Mouse (Mus musculus) hindbrain, embryonic 15.5 days (tissue): Measurements from ENCODE around the gene Abca2. TPM values are rescaled to one million over a fixed set of nuclear protein-coding genes. Genes with fewer than 3 reads are reported as not detected.
A peak's percentile ranks its signal among the peaks of the same experiment; 100 is the strongest.

Source experiments
- ATAC-seq: fragments of 200-750 bp; cut with Nextera tagmentation; 2 replicates; pipeline ENCODE4 v1.8.0; 2017; ENCODE audit warnings: low read depth, moderate number of reproducible peaks, moderate TSS enrichment; ENCODE audit not compliant: low FRiP score
- H3K27ac ChIP-seq: fragments of 300-500 bp; sonication (generic); replicated peaks from 2 replicates; pipeline ENCODE4 v1.5.1; 2015; ENCODE audit warnings: mild to moderate bottlenecking, inconsistent platforms
- H3K27me3 ChIP-seq: fragments of 300-500 bp; sonication (generic); 2 replicates; pipeline ENCODE4 v1.6.1; 2015; ENCODE audit warnings: control low read depth, inconsistent platforms
- H3K36me3 ChIP-seq: fragments of 300-500 bp; sonication (generic); 2 replicates; pipeline ENCODE4 v1.6.1; 2015; ENCODE audit warnings: control low read depth, inconsistent platforms
- H3K4me1 ChIP-seq: fragments of 300-500 bp; sonication (generic); replicated peaks from 2 replicates; pipeline ENCODE4 v1.6.1; 2015; ENCODE audit warnings: control low read depth, inconsistent platforms
- H3K4me2 ChIP-seq: fragments of 300-500 bp; sonication (generic); 2 replicates; pipeline ENCODE4 v1.6.1; 2015; ENCODE audit warnings: moderate library complexity, mild to moderate bottlenecking, inconsistent platforms
- H3K4me3 ChIP-seq: fragments of 300-500 bp; sonication (generic); 2 replicates; pipeline ENCODE4 v1.5.1; 2015; ENCODE audit warnings: mild to moderate bottlenecking, inconsistent platforms
- H3K9ac ChIP-seq: fragments of 300-500 bp; sonication (generic); 2 replicates; pipeline ENCODE4 v1.6.1; 2015; ENCODE audit warnings: inconsistent platforms
- H3K9me3 ChIP-seq: fragments of 300-500 bp; sonication (generic); 2 replicates; pipeline ENCODE4 v1.6.1; 2016; ENCODE audit warnings: control low read depth, inconsistent platforms
- WGBS: fragments of 180-500 bp; shearing (Covaris S2); methylation state at CpG from one replicate; pipeline ENCODE4 v1.1.7; 2015; 5-methylcytosine and 5-hydroxymethylcytosine counted together
- polyA plus RNA-seq: library from polyadenylated mRNA; unstranded; fragments of >200 nt; fragmentation: Nextera tagmentation; extraction: Ambion mirVana; gene quantifications from 2 replicates; pipeline ENCODE4 v1.2.1, GENCODE M21; 2015

Abca2 gene
- polyA plus RNA-seq, 1 experiment from 2014 or later: 15.1 TPM

DNA sequence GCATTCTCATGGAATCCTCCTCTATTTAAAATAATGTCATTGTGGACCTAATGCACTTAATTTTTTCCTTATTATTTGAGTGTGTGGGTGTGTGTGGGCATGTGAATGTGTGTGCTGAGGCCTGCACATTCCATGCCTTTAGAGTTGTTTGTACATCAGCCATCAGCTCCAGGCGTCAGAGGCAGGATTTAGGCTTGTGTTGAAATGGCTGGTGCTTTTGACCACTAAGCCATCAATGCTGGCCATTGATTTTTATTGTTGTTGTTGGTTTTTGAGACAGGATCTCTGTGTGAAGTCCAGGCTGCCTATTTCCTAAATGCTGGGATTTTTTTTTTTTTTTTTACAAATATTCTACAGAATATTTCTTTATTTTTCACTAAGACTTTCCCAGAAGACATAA lies 24.4 kb downstream of the Abca2 start:
- H3K4me2 ChIP-seq: no peak overlapping the region
- no peak overlapping the region for H3K4me3 ChIP-seq
- H3K36me3 ChIP-seq: peaks cover 16% of the 10 kb centered on the region
- H3K9me3 ChIP-seq: no peaks in the 10 kb centered on the region
- H3K4me1 ChIP-seq: no peaks in the 10 kb centered on the region
- 44% methylated on average over 1 of the region's 1 CpGs for WGBS
- no peak for ATAC-seq
- no peak overlapping the region for H3K27ac ChIP-seq
- no peaks in the 10 kb centered on the region for H3K27me3 ChIP-seq
- H3K9ac ChIP-seq: no peak overlapping the region

DNA sequence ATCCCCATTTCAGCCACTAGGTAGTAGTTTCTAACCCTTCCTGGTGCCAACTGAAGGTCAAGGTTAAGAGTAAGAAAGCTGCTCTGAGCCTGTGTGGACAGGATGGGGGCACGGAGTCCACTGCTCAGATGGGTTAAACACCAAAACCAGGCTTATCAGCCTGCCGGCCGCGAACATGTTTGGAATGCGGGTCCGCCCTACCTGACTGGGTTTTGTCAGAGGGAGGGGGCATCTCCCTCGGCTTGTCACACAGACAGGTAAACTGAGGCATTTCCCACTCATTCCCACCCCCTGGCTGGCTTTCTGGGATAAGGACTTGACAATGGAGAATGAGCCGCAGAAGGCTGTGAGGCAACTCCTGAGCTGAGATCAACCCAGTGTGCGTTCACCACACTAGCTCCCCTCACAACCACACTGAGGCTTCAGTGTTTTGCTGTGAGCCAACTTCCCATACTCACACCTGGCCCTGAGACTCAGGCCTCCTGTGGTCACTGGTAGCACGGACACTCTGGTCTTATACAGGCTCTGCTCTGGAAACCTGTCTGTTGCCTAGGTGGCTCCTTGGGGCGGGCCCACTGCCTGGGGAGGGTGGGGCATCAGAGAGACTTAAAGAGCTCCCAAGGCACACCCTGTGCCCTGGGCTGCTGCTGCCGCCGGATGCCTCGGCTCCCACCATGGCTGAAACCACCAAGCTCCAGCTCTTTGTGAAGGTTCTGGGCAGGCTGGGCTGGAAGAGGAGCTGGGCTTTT lies 27.9 kb downstream of the Abca2 start, which contains the start of gene Clic3:
TSS of gene Clic3 (plus strand) at position 634 of the 749 bp plus-strand sequence.
- 67% methylated on average over 14 of the region's 14 CpGs for WGBS
- no peaks in the 10 kb centered on the region for H3K9me3 ChIP-seq
- H3K36me3 ChIP-seq: peaks cover 7% of the 10 kb centered on the region; the same call in 1 of the 2 replicates
- H3K27me3 ChIP-seq: no peaks in the 10 kb centered on the region
- no peak within 1 kb of the TSS for H3K4me3 ChIP-seq
- H3K4me2 ChIP-seq: no peak within 1 kb of the TSS
- H3K9ac ChIP-seq: no peak within 1 kb of the TSS
- peaks cover 20% of the 10 kb centered on the region for H3K4me1 ChIP-seq
- no peak for ATAC-seq
- H3K27ac ChIP-seq: no peak within 1 kb of the TSS

DNA sequence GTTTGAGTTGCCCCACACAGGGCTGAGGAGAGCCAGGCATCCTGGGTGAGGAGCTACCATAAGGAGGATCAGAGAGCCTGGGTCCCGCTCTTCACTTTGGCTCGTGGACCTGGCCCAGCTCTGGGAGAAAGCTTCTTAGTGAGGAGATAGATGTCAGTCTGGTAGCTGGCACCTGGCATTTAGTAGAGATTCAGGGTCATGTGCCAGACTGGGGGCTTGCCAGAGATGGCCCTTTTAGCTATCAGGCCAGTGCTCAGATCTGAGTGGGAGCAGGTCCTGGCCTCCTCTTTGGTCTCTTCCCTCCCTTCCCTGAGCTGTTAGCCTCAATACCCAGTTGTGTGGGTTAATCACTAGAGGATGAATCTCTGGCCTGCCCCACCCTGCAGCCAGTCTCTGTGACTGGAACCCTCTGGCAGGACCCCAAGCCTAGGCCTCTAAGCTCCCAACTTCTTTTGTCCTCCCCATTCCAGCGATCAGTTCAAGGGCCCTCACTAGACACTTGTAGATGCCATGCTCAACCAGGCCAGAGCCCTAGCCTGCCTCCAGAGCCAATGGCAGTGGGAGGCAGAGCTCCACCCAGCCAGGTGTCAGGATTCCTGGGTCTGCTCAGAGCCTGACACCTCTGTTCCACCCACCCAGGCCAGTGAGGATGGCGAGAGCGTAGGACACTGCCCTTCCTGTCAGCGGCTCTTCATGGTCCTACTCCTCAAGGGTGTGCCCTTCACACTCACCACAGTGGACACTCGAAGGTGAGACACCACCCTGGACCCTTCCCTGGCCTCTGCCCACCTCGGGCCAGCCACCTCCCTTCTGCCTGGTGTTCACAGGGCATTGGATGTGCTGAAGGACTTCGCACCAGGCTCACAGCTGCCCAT lies 28.8 kb downstream of the Abca2 start:
- H3K9ac ChIP-seq: no peak overlapping the region
- no peak overlapping the region for H3K27ac ChIP-seq
- peaks cover 7% of the 10 kb centered on the region; the same call in 1 of the 2 replicates for H3K36me3 ChIP-seq
- H3K4me1 ChIP-seq: peaks cover 25% of the 10 kb centered on the region
- no peak overlapping the region for H3K4me3 ChIP-seq
- no peaks in the 10 kb centered on the region for H3K27me3 ChIP-seq
- no peak for ATAC-seq
- no peaks in the 10 kb centered on the region for H3K9me3 ChIP-seq
- WGBS: 95% methylated on average over 9 of the region's 9 CpGs
- H3K4me2 ChIP-seq: no peak overlapping the region

DNA sequence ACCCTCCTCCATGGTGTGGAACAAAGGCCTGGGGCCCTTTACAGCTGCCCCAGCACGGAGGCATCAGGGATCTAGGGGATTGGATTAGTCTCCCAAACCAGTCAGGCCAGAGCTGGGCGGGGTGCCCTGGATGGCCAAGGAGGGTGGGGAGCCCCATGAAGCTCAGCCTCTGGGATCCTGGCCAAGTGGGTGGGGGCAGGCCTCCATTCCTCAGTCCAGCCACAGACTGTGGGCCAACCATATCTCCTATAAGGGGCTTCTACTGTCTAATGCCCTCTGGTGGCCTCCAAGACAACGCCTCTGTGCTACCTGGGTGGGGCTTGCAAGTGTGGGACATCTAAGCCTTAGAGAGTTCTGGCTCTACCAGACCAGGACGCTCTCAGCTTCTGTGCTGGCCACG lies 30.4 kb downstream of the Abca2 start:
- WGBS: 74% methylated on average over 5 of the region's 5 CpGs
- H3K4me2 ChIP-seq: no peak overlapping the region
- H3K9ac ChIP-seq: no peak overlapping the region

DNA sequence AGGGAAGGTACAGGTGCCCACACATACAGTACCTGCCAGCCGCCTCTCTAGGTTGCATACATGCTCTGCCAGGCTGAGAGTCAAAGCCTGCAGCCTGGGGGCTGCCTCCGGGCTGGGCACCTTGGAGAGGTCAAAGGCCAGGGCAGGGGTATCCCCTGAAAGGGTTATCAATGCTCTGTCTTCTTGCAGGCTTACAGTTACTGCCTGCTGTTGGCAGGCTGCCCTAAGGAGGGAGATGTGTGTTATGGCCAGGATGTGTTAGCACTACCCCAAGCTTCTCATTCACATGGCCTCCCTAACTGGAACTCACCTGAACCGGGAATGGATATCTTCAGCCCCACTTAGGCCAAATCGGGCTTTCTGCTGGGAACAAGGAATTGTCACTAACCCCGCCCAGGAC lies 31.6 kb downstream of the Abca2 start:
- Histone ChIP-seq H3K9me3 (no peaks in the 10 kb centered on the region), H3K36me3 (peaks cover 7% of the 10 kb centered on the region; the same call in 1 of the 2 replicates), H3K9ac (peak overlapping the region; percentile 82), H3K4me3 (peak overlapping the region; percentile 74), H3K4me1 (peaks cover 25% of the 10 kb centered on the region), H3K27me3 (no peaks in the 10 kb centered on the region), H3K4me2 (peak overlapping the region; percentile 87), H3K27ac (peak overlapping the region; percentile 95)
- ATAC-seq: peak; percentile 25
- WGBS: 37% methylated on average over 5 of the region's 5 CpGs

More for the DNA sequence above, 30.4 kb downstream of the Abca2 start:
- Histone ChIP-seq H3K4me3 (no peak overlapping the region), H3K4me1 (peaks cover 25% of the 10 kb centered on the region), H3K9me3 (no peaks in the 10 kb centered on the region), H3K36me3 (peaks cover 7% of the 10 kb centered on the region; the same call in 1 of the 2 replicates), H3K27me3 (no peaks in the 10 kb centered on the region), H3K27ac (no peak overlapping the region)
- no peak for ATAC-seq

DNA sequence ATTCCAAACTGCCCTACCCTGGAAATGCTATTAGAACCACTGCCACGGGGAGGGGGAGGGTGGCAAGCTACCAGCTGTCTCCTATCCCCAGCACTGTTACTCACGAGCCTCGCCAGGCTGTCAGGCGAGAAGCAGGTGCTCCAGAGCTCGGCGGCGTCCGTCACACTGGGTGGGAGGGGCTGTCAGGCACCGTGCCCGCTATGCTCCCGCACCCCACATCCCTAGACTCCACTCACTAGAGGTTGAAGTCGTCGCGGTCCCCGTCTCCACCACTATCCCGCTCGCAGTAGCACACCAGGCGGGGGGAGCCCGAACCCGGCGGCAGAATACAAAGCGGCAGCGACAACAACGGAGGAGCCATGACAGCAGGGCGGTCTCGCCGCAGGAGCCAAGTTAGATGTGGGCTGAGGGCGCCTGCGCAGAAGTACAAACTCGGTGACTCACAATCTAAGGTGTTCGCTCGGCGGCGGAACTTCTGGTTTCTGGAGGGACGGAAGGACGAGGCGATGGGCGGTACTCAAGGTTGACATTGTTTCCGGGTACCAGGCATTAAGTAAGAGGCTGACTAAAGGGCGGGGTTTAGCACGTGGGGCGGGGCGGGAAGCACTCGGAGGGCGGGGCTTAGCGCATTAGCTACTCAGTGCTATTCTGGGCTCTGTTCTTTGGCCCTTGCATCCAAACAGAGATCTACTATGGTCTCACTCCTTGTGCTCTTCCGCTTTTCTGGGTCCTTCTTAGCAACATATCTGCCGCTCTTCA lies 32.2 kb downstream of the Abca2 start, which contains the start of gene Paxx:
TSS of gene Paxx (minus strand) at position 544 of the 759 bp plus-strand sequence.
- Histone ChIP-seq H3K9ac (peak within 1 kb of the TSS; percentile 82), H3K9me3 (no peaks in the 10 kb centered on the region), H3K27me3 (no peaks in the 10 kb centered on the region), H3K36me3 (peaks cover 7% of the 10 kb centered on the region; the same call in 1 of the 2 replicates), H3K4me1 (peaks cover 25% of the 10 kb centered on the region), H3K4me3 (peak within 1 kb of the TSS; percentile 74), H3K4me2 (peak within 1 kb of the TSS; percentile 87), H3K27ac (peak within 1 kb of the TSS; percentile 95)
- under 1% methylated on average over 48 of the region's 48 CpGs for WGBS
- ATAC-seq: peak; percentile 92

DNA sequence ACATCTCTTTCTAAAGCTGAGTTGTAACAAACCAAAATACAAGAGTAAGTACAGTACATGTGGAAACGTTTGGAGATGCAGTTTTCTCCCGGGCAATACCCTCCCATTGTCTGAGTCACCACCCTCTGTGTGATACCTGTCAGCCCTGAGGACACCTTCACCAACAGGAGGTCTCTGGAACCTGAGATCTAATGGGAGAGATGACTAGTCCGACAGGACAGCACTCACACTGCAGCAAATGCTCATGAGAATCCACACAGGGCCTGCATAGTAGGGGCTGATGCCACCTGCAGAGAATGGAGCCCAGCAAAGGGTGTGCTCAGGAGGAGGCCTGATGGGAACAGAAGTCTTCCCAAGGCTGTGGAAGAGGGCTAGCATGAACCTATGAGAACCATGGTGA lies 32.9 kb downstream of the Abca2 start:
- Histone ChIP-seq H3K9ac (peak overlapping the region; percentile 82), H3K27ac (peak overlapping the region; percentile 95), H3K4me3 (peak overlapping the region; percentile 74), H3K4me1 (peaks cover 25% of the 10 kb centered on the region), H3K27me3 (no peaks in the 10 kb centered on the region), H3K36me3 (peaks cover 7% of the 10 kb centered on the region; the same call in 1 of the 2 replicates), H3K4me2 (peak overlapping the region; percentile 87), H3K9me3 (no peaks in the 10 kb centered on the region)
- ATAC-seq: no peak
- 33% methylated on average over 3 of the region's 3 CpGs for WGBS

DNA sequence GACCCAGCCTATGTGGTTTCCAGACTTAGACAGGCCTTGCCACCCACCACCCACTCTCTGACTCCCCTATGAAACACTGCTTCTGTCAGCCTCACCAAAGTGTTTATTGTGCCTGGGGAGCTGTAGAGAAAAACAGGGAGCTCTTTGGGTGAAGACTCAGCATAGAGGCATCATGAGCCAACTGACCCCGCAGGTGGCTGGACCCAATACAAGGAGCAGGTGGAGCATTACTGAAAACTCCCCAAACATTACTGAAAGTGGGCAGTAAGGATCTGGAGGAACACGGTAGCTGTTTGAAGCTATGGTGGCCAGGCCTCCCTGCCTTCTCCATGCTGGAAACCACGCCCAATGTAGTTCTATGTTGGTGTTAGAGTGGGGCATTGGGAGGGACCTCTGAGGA lies 35.1 kb downstream of the Abca2 start:
- Histone ChIP-seq H3K27ac (no peak overlapping the region), H3K36me3 (no peaks in the 10 kb centered on the region), H3K4me3 (no peak overlapping the region), H3K9me3 (no peaks in the 10 kb centered on the region), H3K9ac (no peak overlapping the region), H3K4me1 (peaks cover 24% of the 10 kb centered on the region), H3K4me2 (no peak overlapping the region), H3K27me3 (no peaks in the 10 kb centered on the region)
- ATAC-seq: no peak
- 94% methylated on average over 3 of the region's 3 CpGs for WGBS

DNA sequence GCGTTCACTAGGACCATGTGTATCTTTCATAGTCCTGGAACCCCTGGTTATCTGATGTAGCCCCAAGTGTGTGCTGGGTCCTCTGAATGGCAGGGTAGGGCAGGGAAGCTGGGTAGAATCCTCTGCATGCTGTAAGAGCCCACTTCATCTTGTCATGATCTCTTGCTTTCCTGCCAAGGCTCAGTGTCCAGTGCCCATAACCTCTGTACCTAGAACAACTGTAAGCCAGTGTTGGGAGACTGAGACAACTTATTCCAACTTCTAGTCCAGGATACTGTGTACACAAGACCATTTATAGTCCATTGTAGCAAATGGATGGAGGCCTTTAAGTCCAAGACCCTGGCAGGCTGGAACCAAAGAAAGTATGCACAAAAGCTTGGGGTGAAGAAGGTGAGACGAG lies 36.8 kb downstream of the Abca2 start:
- Histone ChIP-seq H3K4me2 (no peak overlapping the region), H3K27me3 (no peaks in the 10 kb centered on the region), H3K4me3 (no peak overlapping the region), H3K4me1 (peaks cover 22% of the 10 kb centered on the region), H3K36me3 (no peaks in the 10 kb centered on the region), H3K9ac (no peak overlapping the region), H3K27ac (no peak overlapping the region), H3K9me3 (no peaks in the 10 kb centered on the region)
- no peak for ATAC-seq
- WGBS: 83% methylated on average over 2 of the region's 2 CpGs

DNA sequence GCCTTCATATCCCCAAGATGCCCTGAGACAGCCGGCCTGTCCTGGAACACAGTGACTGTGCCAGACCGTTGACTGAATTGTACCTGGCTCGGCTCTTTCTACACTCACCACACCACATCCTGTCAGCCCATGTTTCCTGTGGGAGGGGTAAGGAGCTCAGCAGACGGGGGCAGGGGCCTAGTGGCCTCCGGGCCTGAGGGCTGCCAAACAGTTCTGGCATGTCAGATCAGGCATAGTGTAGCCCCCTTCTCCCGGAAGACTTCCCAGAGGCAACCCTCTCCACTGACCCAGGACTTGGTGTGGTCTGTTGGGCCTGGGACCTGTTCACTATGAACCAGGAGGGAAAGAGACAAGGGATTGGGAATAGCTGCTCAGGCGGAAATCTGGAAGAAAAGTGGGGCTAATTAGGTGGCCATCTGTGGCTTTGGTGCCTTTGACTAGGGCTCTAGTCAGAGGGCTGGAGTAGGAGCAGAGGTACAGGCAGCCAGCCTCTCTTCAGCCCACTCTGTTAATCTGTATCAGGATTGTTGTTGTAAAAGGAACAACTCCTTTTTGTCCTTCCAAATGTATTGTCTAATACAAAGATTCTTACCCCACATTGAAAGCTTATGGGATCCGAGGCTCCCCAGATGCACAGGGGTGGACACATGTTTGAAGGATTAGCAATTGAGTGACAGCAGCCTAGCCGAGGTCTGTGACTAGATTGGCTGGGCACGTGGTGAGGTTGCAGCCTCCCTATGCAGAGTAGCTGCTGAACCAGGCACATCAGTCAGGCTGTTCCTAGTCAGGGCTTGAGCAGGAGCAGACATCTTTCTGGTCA lies 37.5 kb downstream of the Abca2 start:
- ATAC-seq: no peak
- H3K36me3 ChIP-seq: no peaks in the 10 kb centered on the region
- no peak overlapping the region for H3K9ac ChIP-seq

More for the DNA sequence above, 37.5 kb downstream of the Abca2 start:
- H3K4me1 ChIP-seq: peaks cover 22% of the 10 kb centered on the region
- no peak overlapping the region for H3K27ac ChIP-seq
- no peaks in the 10 kb centered on the region for H3K9me3 ChIP-seq
- H3K4me2 ChIP-seq: no peak overlapping the region
- 55% methylated on average over 10 of the region's 10 CpGs for WGBS
- no peaks in the 10 kb centered on the region for H3K27me3 ChIP-seq
- H3K4me3 ChIP-seq: no peak overlapping the region
